Mouse (Mus musculus): Measurements from ENCODE around the gene March4.

March4 gene

DNA sequence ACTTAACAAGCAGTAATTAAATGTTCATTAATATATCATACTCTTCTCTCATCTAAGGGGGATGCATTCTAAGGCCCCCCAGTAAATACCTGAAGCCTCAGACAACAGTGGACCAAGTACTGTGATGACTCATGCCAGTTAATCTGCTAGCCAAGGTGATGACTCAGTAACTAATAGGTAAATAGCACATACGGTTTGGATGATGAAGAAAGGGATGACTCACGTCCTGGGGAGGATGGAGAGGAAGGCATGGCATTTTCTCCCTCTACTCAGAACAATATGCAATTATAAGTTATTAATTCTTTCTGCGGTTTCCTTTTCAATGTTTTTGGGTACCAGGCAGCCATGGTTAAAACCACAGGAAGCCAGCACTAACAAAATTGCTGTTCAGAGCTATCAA lies 87.0 kb downstream of the March4 start:
- no peak for DNase-seq (ENCODE audit: low spot score in 2 of 2)

- DNase-seq (ENCODE audit: low spot score in 2 of 2): no peak
Observed at GRCm38 (mm10) chr1:72442747-72443146, 94.0 kb downstream of the March4 start.

GRCm38 (mm10) chr1:72439146-72439545 lies 97.6 kb downstream of the March4 start:
- no peak for DNase-seq (ENCODE audit: low spot score in 2 of 2)

DNA sequence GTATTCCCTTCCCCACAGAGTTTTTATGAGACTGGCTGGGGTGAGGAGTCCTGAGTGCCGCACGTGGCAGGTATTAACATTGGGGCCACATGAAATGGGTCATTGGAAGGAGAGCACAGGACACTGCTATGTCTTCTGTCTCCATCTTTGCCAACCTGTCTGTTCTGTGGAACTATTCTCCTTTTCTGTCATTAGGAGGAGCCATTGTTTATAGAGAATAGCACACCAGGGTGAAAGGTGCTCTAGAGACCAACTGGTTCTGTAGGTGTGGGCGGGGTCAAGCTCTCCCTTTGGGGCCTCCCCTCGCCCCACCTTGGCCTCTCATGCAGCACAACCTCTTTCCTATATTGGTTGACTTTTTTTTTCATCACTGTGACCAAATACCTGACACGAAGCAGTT lies 99.8 kb downstream of the March4 start:
- DNase-seq (ENCODE audit: low spot score in 2 of 2): no peak

GRCm38 (mm10) chr1:72434510-72434909 lies 102.2 kb downstream of the March4 start:
- no peak for DNase-seq (ENCODE audit: low spot score in 2 of 2)

GRCm38 (mm10) chr1:72432579-72432978 lies 104.2 kb downstream of the March4 start:
- DNase-seq (ENCODE audit: low spot score in 2 of 2): no peak

GRCm38 (mm10) chr1:72429107-72429807 lies 107.5 kb downstream of the March4 start:
- no peak for DNase-seq (ENCODE audit: low spot score in 2 of 2)

- DNase-seq (ENCODE audit: low spot score in 2 of 2): peak; percentile 51 to 73
Observed at GRCm38 (mm10) chr1:72428526-72428925, 108.2 kb downstream of the March4 start.

DNA sequence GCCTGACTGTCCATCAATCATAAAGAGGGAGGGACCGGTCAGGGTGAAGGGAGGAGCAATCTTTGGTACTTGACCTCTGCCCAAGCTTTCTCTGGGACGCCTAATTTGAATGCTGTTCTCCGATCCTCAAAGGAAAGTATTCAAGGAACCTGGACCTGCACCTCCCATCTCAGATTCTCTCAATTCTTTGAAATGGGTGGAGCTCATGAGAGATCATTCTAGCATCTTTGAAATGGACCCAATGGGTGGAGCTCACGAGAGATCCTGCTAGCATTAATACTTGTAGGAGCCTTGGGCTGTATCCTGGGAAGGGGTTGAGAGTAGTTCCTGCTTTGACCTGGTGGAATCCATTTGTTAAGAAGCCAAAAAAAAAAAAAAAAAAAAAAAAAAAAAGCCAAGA lies 110.3 kb downstream of the March4 start:
- no peak for DNase-seq (ENCODE audit: low spot score in 2 of 2)

DNA sequence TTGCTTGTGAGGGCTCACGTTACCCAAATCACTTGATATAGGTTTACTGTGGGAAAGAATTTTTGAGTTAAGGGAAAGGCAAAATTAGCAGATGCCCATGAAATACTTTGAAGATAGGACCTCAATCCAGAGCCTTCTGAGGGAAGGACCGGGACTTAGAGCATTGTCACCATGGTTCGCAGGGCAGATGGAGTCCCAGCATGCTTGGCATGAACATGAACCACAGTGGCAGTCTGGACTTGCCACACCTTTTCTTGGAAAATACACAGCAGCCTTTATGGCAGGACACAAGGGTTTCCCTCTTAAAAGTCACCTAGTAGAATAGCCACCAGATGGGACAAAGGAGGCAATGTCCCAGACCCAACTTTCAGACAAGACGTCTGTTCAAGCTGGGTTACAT lies 114.6 kb downstream of the March4 start:
- DNase-seq (ENCODE audit: low spot score in 2 of 2): peak in 1 of 2 experiments; percentile 29

DNA sequence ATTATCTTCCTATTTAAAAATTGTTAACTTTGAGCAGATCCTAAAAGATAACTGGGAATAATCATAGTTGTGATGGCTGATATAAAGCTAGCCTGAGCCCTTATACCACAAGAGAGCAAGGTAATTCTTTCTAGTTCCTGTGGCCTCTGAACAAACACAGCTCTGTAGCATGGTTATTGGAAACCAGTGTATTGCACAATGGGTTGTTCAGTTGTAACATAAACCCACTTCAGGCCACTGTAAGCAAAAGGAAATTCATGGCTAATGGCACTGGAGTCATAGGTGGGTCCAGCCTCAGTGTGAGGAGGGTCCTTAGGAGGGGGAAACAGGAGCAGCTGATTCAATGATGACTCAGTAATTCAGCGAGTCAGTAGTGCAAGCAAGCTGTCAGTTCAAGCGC lies 116.5 kb downstream of the March4 start:
- no peak for DNase-seq (ENCODE audit: low spot score in 2 of 2)

- no peak for DNase-seq (ENCODE audit: low spot score in 2 of 2)
Observed at GRCm38 (mm10) chr1:72418744-72419655, 117.7 kb downstream of the March4 start.

- no peak for DNase-seq (ENCODE audit: low spot score in 2 of 2)
Observed at GRCm38 (mm10) chr1:72414561-72415253, 122.0 kb downstream of the March4 start.

- DNase-seq (ENCODE audit: low spot score in 2 of 2): no peak
Observed at GRCm38 (mm10) chr1:72414133-72414532, 122.6 kb downstream of the March4 start.

DNA sequence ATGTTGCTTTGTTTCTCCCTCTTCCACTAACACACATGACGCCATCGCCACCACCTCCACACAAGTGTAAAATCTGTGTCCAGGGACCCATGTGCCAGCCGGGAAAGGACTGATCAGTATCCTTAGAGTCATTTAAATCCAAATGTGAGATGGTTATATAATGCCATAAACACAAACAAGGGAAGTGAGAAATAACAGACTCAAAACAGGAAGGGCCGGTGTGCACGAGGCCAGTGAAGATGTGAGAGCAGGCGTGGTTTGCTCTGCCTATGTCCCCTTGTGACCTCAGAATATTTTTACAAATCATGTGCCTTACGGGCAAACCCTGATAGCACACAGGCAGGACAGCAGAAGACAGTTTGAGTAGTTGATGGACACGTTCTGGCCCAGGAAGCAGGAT lies 123.5 kb downstream of the March4 start:
- no peak for DNase-seq (ENCODE audit: low spot score in 2 of 2)

- DNase-seq (ENCODE audit: low spot score in 2 of 2): no peak
Observed at GRCm38 (mm10) chr1:72411108-72411507, 125.6 kb downstream of the March4 start.

- DNase-seq (ENCODE audit: low spot score in 2 of 2): no peak
Observed at GRCm38 (mm10) chr1:72409936-72410335, 126.8 kb downstream of the March4 start.

DNA sequence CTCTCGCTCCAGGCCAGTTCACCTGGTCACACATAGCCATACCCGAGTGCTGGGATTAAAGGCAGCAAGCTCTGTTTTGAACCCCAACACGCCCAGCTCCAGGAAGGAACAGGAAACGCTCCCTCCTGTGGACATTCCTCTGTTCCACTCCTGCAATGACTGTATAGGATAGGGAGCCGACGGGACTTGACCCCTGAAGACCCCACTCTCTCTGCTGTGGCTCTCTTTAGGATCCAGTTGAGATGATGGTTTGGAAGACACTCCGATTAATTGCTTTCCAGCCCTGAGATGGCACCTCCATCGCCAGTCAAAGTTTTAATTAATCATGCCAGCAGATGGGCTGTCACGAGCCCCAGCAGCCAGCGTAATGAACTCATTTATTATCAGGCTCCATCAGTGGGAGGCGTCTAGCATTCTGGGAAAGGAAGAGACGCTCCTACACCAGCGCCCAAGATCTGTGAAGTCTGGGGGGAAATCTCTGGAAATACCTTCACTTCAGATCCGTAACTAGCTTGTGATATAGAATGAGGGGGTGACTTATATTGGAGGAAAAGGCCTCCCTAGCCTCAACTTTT lies 130.1 kb downstream of the March4 start:
- DNase-seq (ENCODE audit: low spot score in 2 of 2): peak in 1 of 2 experiments; percentile 39

DNA sequence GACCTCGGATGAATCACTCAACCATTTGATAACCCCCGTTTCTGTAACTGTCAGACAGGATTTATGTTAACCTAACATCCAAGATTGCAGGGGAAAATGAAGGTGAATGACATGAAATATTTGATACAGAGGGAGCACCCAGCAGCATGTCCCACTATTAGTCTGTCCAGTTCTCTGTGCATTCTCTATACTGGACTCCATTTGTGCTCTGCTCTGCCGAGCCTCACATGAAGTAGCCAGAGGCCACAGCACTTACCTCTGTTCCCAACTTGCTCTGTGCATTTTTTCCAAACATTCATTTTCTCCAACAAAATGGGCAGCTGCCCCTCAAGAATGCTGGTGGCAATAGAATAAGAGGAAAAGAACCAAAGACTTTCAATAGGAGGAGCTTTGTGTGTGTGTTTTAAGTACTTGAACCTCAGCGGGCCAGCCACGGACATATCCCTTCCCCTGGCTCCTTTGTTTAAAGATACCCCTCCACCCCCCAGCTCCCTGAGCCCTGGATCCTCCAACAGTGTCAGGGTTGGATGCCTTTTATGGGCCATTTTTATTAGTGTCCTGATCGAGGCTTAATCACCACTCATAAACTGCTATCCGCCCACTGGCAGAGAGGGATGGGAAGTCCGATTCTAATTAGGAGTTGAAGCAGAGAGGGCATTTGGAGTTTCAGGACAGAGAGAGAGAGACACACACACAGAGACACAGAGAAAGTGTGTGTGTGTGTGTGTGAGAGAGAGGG lies 135.2 kb downstream of the March4 start:
- DNase-seq (ENCODE audit: low spot score in 2 of 2): no peak

DNA sequence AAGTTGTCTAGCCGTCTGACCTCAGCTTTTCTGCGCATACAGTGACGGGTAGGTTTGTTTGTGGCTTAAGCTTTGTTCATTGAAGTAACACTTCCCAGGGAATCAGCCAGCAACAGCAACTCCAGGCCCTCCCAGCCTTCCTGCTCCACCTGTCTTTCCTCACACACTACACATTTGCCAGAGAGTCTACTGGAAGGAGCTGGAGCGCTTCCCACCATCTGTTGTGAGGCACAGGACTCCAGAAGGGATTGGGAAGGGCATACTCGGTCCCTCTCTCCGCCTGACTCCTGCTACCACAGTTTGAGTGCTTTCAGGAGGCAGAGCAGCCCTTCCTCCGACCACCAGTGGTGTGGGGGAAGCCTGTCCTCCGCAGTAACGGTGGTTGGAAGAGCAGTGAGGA lies 136.1 kb downstream of the March4 start:
- DNase-seq (ENCODE audit: low spot score in 2 of 2): no peak

DNA sequence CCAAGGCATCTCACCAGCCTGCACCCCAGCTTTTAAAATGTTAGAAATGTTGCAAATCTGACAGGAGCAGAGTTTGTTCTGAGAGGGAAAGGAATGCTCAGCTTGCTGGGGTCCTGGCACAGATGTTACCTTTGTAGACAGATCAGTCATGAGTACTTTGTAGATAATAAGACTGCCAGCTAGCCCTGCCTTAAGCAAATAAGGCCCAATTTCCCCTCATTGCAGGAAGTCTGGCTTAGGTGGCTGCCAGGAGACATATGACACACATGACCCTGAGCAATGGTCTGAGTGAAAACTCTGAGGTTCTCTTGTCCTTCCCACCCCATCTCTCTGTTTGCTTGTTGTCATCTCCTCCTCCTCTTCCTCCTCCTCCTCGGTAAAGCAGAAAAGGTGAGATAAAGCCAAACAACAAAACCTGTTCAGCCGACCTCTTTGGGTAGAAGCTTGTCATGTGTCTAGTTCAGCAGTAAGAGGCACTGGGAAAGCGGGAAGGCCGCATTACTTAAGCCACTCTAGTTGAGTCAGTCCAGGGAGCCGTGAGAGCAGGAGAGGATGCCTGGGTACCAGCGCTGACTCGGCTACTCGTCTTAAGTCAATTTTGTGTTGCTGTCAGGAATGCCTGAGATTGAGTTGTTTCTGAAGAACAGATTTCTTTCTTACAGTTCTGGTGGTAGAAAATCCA lies 136.9 kb downstream of the March4 start:
- no peak for DNase-seq (ENCODE audit: low spot score in 2 of 2)
